Mouse (Mus musculus): ENCODE data around the gene Dnmbp.

Gene Dnmbp

GRCm38 (mm10) chr19:43874351-43874750, 65.6 kb downstream of the Dnmbp start:
- DNase-seq: no peak

- no peak for DNase-seq
Observed at GRCm38 (mm10) chr19:43870418-43870817, 69.6 kb downstream of the Dnmbp start.

- DNase-seq: no peak
Observed at GRCm38 (mm10) chr19:43857347-43857746, 82.6 kb downstream of the Dnmbp start.

- peak in 1 of 2 experiments; percentile 13 for DNase-seq
Observed at GRCm38 (mm10) chr19:43852837-43853545, 87.0 kb downstream of the Dnmbp start.

- peak; percentile 41 to 49 for DNase-seq
Observed at GRCm38 (mm10) chr19:43851996-43852630, 87.9 kb downstream of the Dnmbp start.

GRCm38 (mm10) chr19:43850026-43850425, 90.0 kb downstream of the Dnmbp start:
- DNase-seq: no peak

- no peak for DNase-seq
Observed at GRCm38 (mm10) chr19:43847966-43848365, 92.0 kb downstream of the Dnmbp start.

DNA sequence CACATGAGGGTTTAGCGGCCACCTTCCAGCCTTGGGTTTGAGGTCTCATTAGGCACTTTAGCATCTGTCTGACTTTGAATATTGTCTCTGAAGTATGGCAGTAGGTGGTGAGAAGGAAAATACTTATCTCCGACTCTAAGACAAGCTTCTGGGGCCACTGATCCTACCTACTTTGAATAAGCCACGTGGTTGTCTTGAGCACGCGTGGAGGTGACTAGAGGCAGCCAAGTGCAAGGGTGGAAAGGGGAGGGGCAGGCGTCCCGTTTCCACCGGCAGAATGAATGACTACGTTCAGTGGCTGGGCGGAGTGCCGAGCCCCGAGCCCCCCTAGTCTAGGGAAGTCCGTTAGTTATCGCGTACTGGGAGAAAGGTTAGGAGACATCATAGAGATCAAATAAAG, 92.9 kb downstream of the Dnmbp start:
- no peak for DNase-seq

- no peak for DNase-seq
Observed at GRCm38 (mm10) chr19:43845331-43845908, 94.6 kb downstream of the Dnmbp start.

GRCm38 (mm10) chr19:43843184-43843583, 96.8 kb downstream of the Dnmbp start:
- no peak for DNase-seq

- DNase-seq: peak; percentile 57 to 79
Observed at GRCm38 (mm10) chr19:43832425-43833069, 107.4 kb downstream of the Dnmbp start.

- DNase-seq: no peak
Observed at GRCm38 (mm10) chr19:43826855-43827254, 113.1 kb downstream of the Dnmbp start.

- DNase-seq: no peak
Observed at GRCm38 (mm10) chr19:43815661-43816414, 124.2 kb downstream of the Dnmbp start.

GRCm38 (mm10) chr19:43813315-43813714, 126.7 kb downstream of the Dnmbp start:
- DNase-seq: no peak

DNA sequence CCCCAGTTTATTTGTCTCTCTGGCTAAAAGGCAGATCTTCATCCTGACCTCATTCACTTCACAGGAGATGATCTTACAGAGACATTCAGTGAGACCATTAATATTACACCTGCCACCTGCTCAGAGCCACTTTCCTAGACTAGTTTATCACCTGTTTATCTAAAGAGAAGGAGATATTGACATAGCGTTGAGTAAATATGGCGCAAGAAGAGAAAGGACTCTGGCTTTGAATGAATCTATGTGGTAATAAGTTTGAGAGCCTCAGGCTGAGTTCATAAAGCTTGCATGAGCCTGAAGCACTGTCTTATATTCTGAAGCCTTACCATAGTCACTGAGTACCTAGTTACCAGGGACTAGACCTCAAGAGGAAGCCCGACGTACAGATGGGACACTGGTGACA, 128.6 kb downstream of the Dnmbp start:
- no peak for DNase-seq

- DNase-seq: no peak
Observed at GRCm38 (mm10) chr19:43809331-43809730, 130.7 kb downstream of the Dnmbp start.

- DNase-seq: no peak
Observed at GRCm38 (mm10) chr19:43803866-43804265, 136.1 kb downstream of the Dnmbp start.

- DNase-seq: no peak
Observed at GRCm38 (mm10) chr19:43801427-43802051, 138.5 kb downstream of the Dnmbp start.

DNA sequence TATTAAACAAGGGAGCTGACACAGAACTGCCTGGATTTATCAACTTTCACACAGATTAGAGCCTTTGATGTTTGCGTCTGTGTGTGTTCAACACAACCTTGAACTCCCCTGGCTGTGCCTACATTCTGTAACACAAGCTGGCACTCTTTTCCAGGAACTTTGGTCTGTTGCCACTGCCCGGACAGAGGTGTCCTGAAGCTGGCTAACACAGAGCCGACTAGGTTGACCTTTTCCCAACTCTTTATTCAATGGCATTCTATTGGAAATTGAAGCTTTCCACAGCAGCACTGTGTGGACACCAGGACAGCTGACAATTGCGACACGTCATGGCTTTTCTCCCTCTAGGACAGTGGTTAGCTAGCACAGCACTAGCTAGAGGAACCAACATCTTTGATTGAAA, 142.8 kb downstream of the Dnmbp start:
- no peak for DNase-seq

Measured in cerebellum, adult 18-20 months (tissue).